Mouse (Mus musculus): Measurements from ENCODE around the gene Aldoc. TPM values are rescaled to one million over a fixed set of nuclear protein-coding genes. Genes with fewer than 3 reads are reported as not detected.

Aldoc gene
- polyA plus RNA-seq, 1 experiment from 2014 or later: 24.1 TPM

GRCm38 (mm10) chr11:78301357-78302084 is 21.2 kb upstream of the Aldoc start, which contains the start of gene Spag5:
Gene Spag5 (plus strand): TSS chr11:78301529.
- peak within 1 kb of the TSS; percentile 82 for H3K4me2 ChIP-seq (ENCODE audit: low read depth, low read length)
- under 1% methylated on average over 31 of the region's 49 CpGs for WGBS
- H3K9me3 ChIP-seq (ENCODE audit: control insufficient read depth, low read length): no peaks in the 10 kb centered on the region
- H3K36me3 ChIP-seq (ENCODE audit: control insufficient read depth, insufficient read depth, low read length): peaks cover 31% of the 10 kb centered on the region
- H3K27me3 ChIP-seq (replicated peaks; ENCODE audit: control insufficient read depth, insufficient read depth, low read length): no peaks in the 10 kb centered on the region
- peak within 1 kb of the TSS; percentile 71 for H3K27ac ChIP-seq (replicated peaks; ENCODE audit: low read depth, low read length)
- H3K9ac ChIP-seq (ENCODE audit: low read depth, low read length): peak within 1 kb of the TSS; percentile 72
- DNase-seq (ENCODE audit: low spot score) (peak; percentile 96), ATAC-seq (ENCODE audit: low read depth) (peak; percentile 100)
- H3K4me1 ChIP-seq (ENCODE audit: control insufficient read depth, insufficient read depth, low read length): peaks cover 8% of the 10 kb centered on the region; the same call in 1 of the 2 replicates
- peak within 1 kb of the TSS; percentile 74 for H3K4me3 ChIP-seq (ENCODE audit: low read depth, low read length)

- Histone ChIP-seq H3K36me3 (ENCODE audit: control insufficient read depth, insufficient read depth, low read length) (peaks cover 58% of the 10 kb centered on the region), H3K9me3 (ENCODE audit: control insufficient read depth, low read length) (no peaks in the 10 kb centered on the region), H3K27me3 (replicated peaks; ENCODE audit: control insufficient read depth, insufficient read depth, low read length) (no peaks in the 10 kb centered on the region), H3K4me1 (ENCODE audit: control insufficient read depth, insufficient read depth, low read length) (peaks cover 8% of the 10 kb centered on the region; the same call in 1 of the 2 replicates), H3K4me2 (ENCODE audit: low read depth, low read length) (no peak overlapping the region), H3K9ac (ENCODE audit: low read depth, low read length) (no peak overlapping the region), H3K27ac (replicated peaks; ENCODE audit: low read depth, low read length) (no peak overlapping the region), H3K4me3 (ENCODE audit: low read depth, low read length) (no peak overlapping the region)
- DNase-seq (ENCODE audit: low spot score) (no peak), ATAC-seq (ENCODE audit: low read depth) (no peak)
- WGBS: 86% methylated on average over 4 of the region's 4 CpGs
Observed at GRCm38 (mm10) chr11:78305272-78305671, 17.5 kb upstream of the Aldoc start.

- Histone ChIP-seq H3K4me1 (ENCODE audit: control insufficient read depth, insufficient read depth, low read length) (no peaks in the 10 kb centered on the region), H3K4me3 (ENCODE audit: low read depth, low read length) (no peak overlapping the region), H3K4me2 (ENCODE audit: low read depth, low read length) (no peak overlapping the region), H3K36me3 (ENCODE audit: control insufficient read depth, insufficient read depth, low read length) (peaks cover 73% of the 10 kb centered on the region), H3K9me3 (ENCODE audit: control insufficient read depth, low read length) (no peaks in the 10 kb centered on the region), H3K27me3 (replicated peaks; ENCODE audit: control insufficient read depth, insufficient read depth, low read length) (no peaks in the 10 kb centered on the region), H3K27ac (replicated peaks; ENCODE audit: low read depth, low read length) (no peak overlapping the region), H3K9ac (ENCODE audit: low read depth, low read length) (no peak overlapping the region)
- ATAC-seq (ENCODE audit: low read depth): no peak
- 90% methylated on average over 8 of the region's 8 CpGs for WGBS
- DNase-seq (ENCODE audit: low spot score): no peak
Observed at GRCm38 (mm10) chr11:78310861-78311511, 11.8 kb upstream of the Aldoc start.

- no peak overlapping the region for H3K4me2 ChIP-seq (ENCODE audit: low read depth, low read length)
- H3K36me3 ChIP-seq (ENCODE audit: control insufficient read depth, insufficient read depth, low read length): peaks cover 81% of the 10 kb centered on the region
- DNase-seq (ENCODE audit: low spot score) (no peak), ATAC-seq (ENCODE audit: low read depth) (no peak)
- H3K27me3 ChIP-seq (replicated peaks; ENCODE audit: control insufficient read depth, insufficient read depth, low read length): no peaks in the 10 kb centered on the region
- H3K4me1 ChIP-seq (ENCODE audit: control insufficient read depth, insufficient read depth, low read length): no peaks in the 10 kb centered on the region
- no peak overlapping the region for H3K4me3 ChIP-seq (ENCODE audit: low read depth, low read length)
- WGBS: 95% methylated on average over 2 of the region's 2 CpGs
- H3K9ac ChIP-seq (ENCODE audit: low read depth, low read length): no peak overlapping the region
- no peaks in the 10 kb centered on the region for H3K9me3 ChIP-seq (ENCODE audit: control insufficient read depth, low read length)
- no peak overlapping the region for H3K27ac ChIP-seq (replicated peaks; ENCODE audit: low read depth, low read length)
Observed at GRCm38 (mm10) chr11:78313662-78314061, 9.1 kb upstream of the Aldoc start.

- Histone ChIP-seq H3K4me3 (ENCODE audit: low read depth, low read length) (no peak overlapping the region), H3K36me3 (ENCODE audit: control insufficient read depth, insufficient read depth, low read length) (peaks cover 77% of the 10 kb centered on the region), H3K9ac (ENCODE audit: low read depth, low read length) (no peak overlapping the region), H3K9me3 (ENCODE audit: control insufficient read depth, low read length) (no peaks in the 10 kb centered on the region), H3K27me3 (replicated peaks; ENCODE audit: control insufficient read depth, insufficient read depth, low read length) (no peaks in the 10 kb centered on the region), H3K4me1 (ENCODE audit: control insufficient read depth, insufficient read depth, low read length) (peaks cover 9% of the 10 kb centered on the region), H3K27ac (replicated peaks; ENCODE audit: low read depth, low read length) (no peak overlapping the region), H3K4me2 (ENCODE audit: low read depth, low read length) (no peak overlapping the region)
- ATAC-seq (ENCODE audit: low read depth) (no peak), DNase-seq (ENCODE audit: low spot score) (no peak)
- WGBS: 91% methylated on average over 2 of the region's 2 CpGs
Observed at GRCm38 (mm10) chr11:78318411-78318810, 4.4 kb upstream of the Aldoc start.

- Histone ChIP-seq H3K4me1 (ENCODE audit: control insufficient read depth, insufficient read depth, low read length) (peaks cover 11% of the 10 kb centered on the region), H3K9me3 (ENCODE audit: control insufficient read depth, low read length) (no peaks in the 10 kb centered on the region), H3K36me3 (ENCODE audit: control insufficient read depth, insufficient read depth, low read length) (peaks cover 42% of the 10 kb centered on the region), H3K4me3 (ENCODE audit: low read depth, low read length) (peak overlapping the region; percentile 28; the same call in 1 of the 2 replicates), H3K9ac (ENCODE audit: low read depth, low read length) (no peak overlapping the region), H3K27me3 (replicated peaks; ENCODE audit: control insufficient read depth, insufficient read depth, low read length) (no peaks in the 10 kb centered on the region), H3K4me2 (ENCODE audit: low read depth, low read length) (peak overlapping the region; percentile 49), H3K27ac (replicated peaks; ENCODE audit: low read depth, low read length) (peak overlapping the region; percentile 36)
- ATAC-seq (ENCODE audit: low read depth): peak; percentile 13; the same call in 1 of the 2 replicates
- DNase-seq (ENCODE audit: low spot score): peak; percentile 76
- WGBS: 29% methylated on average over 2 of the region's 2 CpGs
Observed at GRCm38 (mm10) chr11:78322076-78322831, 514 bp upstream of the Aldoc start.

- no peak overlapping the region for H3K9ac ChIP-seq (ENCODE audit: low read depth, low read length)
- DNase-seq (ENCODE audit: low spot score) (peak; percentile 30), ATAC-seq (ENCODE audit: low read depth) (no peak)
- no peaks in the 10 kb centered on the region for H3K9me3 ChIP-seq (ENCODE audit: control insufficient read depth, low read length)
- H3K27ac ChIP-seq (replicated peaks; ENCODE audit: low read depth, low read length): no peak overlapping the region
- peaks cover 22% of the 10 kb centered on the region for H3K36me3 ChIP-seq (ENCODE audit: control insufficient read depth, insufficient read depth, low read length)
- H3K4me3 ChIP-seq (ENCODE audit: low read depth, low read length): no peak overlapping the region
- 0 out of 2 replicates have a peak overlapping the region, but pooled peaks have one; percentile 49 for H3K4me2 ChIP-seq (ENCODE audit: low read depth, low read length)
- 89% methylated on average over 15 of the region's 15 CpGs for WGBS
- peaks cover 14% of the 10 kb centered on the region for H3K4me1 ChIP-seq (ENCODE audit: control insufficient read depth, insufficient read depth, low read length)
- no peaks in the 10 kb centered on the region for H3K27me3 ChIP-seq (replicated peaks; ENCODE audit: control insufficient read depth, insufficient read depth, low read length)
Observed at GRCm38 (mm10) chr11:78324000-78324785, 1.4 kb downstream of the Aldoc start.

GRCm38 (mm10) chr11:78324965-78325364 is 2.2 kb downstream of the Aldoc start:
- 95% methylated on average over 12 of the region's 12 CpGs for WGBS
- DNase-seq (ENCODE audit: low spot score): no peak
- no peak overlapping the region for H3K9ac ChIP-seq (ENCODE audit: low read depth, low read length)
- H3K4me3 ChIP-seq (ENCODE audit: low read depth, low read length): no peak overlapping the region
- H3K9me3 ChIP-seq (ENCODE audit: control insufficient read depth, low read length): no peaks in the 10 kb centered on the region
- peaks cover 16% of the 10 kb centered on the region for H3K36me3 ChIP-seq (ENCODE audit: control insufficient read depth, insufficient read depth, low read length)
- no peak overlapping the region for H3K27ac ChIP-seq (replicated peaks; ENCODE audit: low read depth, low read length)
- H3K4me2 ChIP-seq (ENCODE audit: low read depth, low read length): no peak overlapping the region
- ATAC-seq (ENCODE audit: low read depth): no peak
- H3K27me3 ChIP-seq (replicated peaks; ENCODE audit: control insufficient read depth, insufficient read depth, low read length): no peaks in the 10 kb centered on the region
- peaks cover 15% of the 10 kb centered on the region for H3K4me1 ChIP-seq (ENCODE audit: control insufficient read depth, insufficient read depth, low read length)

Data from embryonic facial prominence, embryonic 14.5 days (tissue).